In genomic region chr3:38885481-38886001, GRCm38 (mm10) we compare ENCODE assay signal across 8 mouse cellular contexts. TPM values are rescaled to one million over a fixed set of nuclear protein-coding genes. Genes with fewer than 3 reads are reported as not detected.
DNase-seq lines count a peak whose midpoint lies in the region; TF ChIP-seq lines count a peak whose summit lies in the region.

No protein-coding gene starts in this region.

- H3K9me3 ChIP-seq in E14TG2a.4 (ENCODE audit: low read length), result no peaks in the 10 kb centered on the region
- H3K9me3 ChIP-seq in hindbrain, embryonic 10.5 days, result peaks cover 7% of the 10 kb centered on the region

- H3K27me3 ChIP-seq in E14TG2a.4 (ENCODE audit: insufficient read depth, low read length), result peaks cover 64% of the 10 kb centered on the region
- no peaks in the 10 kb centered on the region for H3K27me3 ChIP-seq in cerebellum, adult 2 months (ENCODE audit: control insufficient read depth, insufficient read depth, low read length)
- peaks cover 33% of the 10 kb centered on the region; the same call in 1 of the 2 replicates for H3K27me3 ChIP-seq in hindbrain, embryonic 10.5 days (ENCODE audit: insufficient read depth, poor library complexity, severe bottlenecking)

- 0% methylated on average over 56 of the region's 56 CpGs for WGBS in cerebellum, adult 2 months
- under 1% methylated on average over 56 of the region's 56 CpGs for WGBS in hindbrain, embryonic 10.5 days

- H3K4me1 ChIP-seq in E14TG2a.4 (replicated peaks; ENCODE audit: low read depth, low read length), result peaks cover 30% of the 10 kb centered on the region
- no peaks in the 10 kb centered on the region for H3K4me1 ChIP-seq in cerebellum, adult 2 months (ENCODE audit: control insufficient read depth, insufficient read depth, low read length)
- H3K4me1 ChIP-seq in hindbrain, embryonic 10.5 days (replicated peaks), result peaks cover 42% of the 10 kb centered on the region

- H3K4me3 ChIP-seq in E14TG2a.4 (replicated peaks; ENCODE audit: low read length), result peak overlapping the region; percentile 83
- H3K4me3 ChIP-seq in cerebellum, adult 2 months (replicated peaks; ENCODE audit: insufficient read depth, low read depth, low read length), result peak overlapping the region; percentile 56
- peak overlapping the region; percentile 69 for H3K4me3 ChIP-seq in hindbrain, embryonic 10.5 days

- DNase-seq in cerebellum, adult 2 months, result peak; percentile 61 to 63
- DNase-seq in frontal cortex, postnatal 10 days (ENCODE audit: low spot score in 2 of 2), result peak; percentile 76 to 84
- peak; percentile 90 for DNase-seq in hindbrain, embryonic 10.5 days (ENCODE audit: low spot score)
- peak; percentile 61 to 73 for DNase-seq in layer of hippocampus, postnatal 25 days (ENCODE audit: extremely low spot score in 1 of 2, low spot score in 1 of 2)
- DNase-seq in lung, postnatal 25 days (ENCODE audit: low spot score), result peak; percentile 87
- peak; percentile 55 for DNase-seq in retina, postnatal 7 days (ENCODE audit: low read depth, low spot score)
- peak; percentile 47 for DNase-seq in urinary bladder, postnatal 10 days (ENCODE audit: low spot score)

- H3K36me3 ChIP-seq in E14TG2a.4 (ENCODE audit: insufficient read depth, low read length), result no peaks in the 10 kb centered on the region
- peaks cover 26% of the 10 kb centered on the region for H3K36me3 ChIP-seq in hindbrain, embryonic 10.5 days

- no peak for TF ChIP-seq POLR2A in cerebellum, adult 2 months (IDR thresholded peaks at IDR 0.05; ENCODE audit: borderline replicate concordance, insufficient read depth, low read length)

- no peak for TF ChIP-seq CTCF in E14TG2a.4 (conservative IDR thresholded peaks at IDR 0.05; ENCODE audit: low read length)
- no peak for TF ChIP-seq CTCF in cerebellum, adult 2 months (IDR thresholded peaks at IDR 0.05; ENCODE audit: borderline replicate concordance, insufficient read depth, low read depth, low read length)

- H3K27ac ChIP-seq in cerebellum, adult 2 months (ENCODE audit: insufficient read depth, low read length), result no peak overlapping the region
- peak overlapping the region; percentile 94 for H3K27ac ChIP-seq in hindbrain, embryonic 10.5 days

RNA-seq across cellular contexts. Expression of gene Fat4, which starts 1.2 kb away (rescaled TPM):
- polyA plus RNA-seq in cerebellum, adult 2 months (2012; rRNA removed), result 1.2 and 1.5 TPM in 2 replicates
- polyA plus RNA-seq in hindbrain, embryonic 10.5 days (2016; fragmentation: Nextera tagmentation; extraction: Ambion mirVana), result 6.6 and 10.3 TPM in 2 replicates
- total RNA-seq in layer of hippocampus, postnatal 25 days (2021), result 10 to 100 TPM; 25.6 to 38.7 TPM
